Mouse (Mus musculus): Measurements from ENCODE around the gene Dynlt1b.
"Not testable (repeated sequence)": the region's sequence is repeated elsewhere in the genome, so short reads cannot be mapped to it uniquely, and the experiment has no call there.

Dynlt1b gene

DNA sequence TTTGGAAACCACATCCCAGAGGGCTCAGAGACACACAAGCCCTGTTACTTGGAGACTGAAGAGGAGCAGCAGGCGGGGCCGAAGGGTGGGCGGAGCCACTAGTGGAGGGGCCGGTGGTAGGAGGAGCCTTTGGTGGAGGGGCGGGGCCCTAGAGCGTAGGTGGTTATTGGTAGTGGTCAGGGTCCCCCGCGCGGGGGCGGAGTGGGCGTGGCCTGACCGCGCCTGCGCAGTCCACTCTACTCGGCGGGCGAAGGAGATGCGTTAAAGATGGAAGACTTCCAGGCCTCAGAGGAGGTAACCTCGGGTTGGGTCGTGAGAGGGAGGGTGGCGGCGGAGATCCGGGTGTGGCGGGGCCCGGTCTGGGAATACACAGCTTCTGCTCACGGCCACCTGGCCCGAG, at the start of gene Dynlt1b:
Gene Dynlt1b (plus strand): TSS at position 168 of the 400 bp plus-strand sequence.
- DNase-seq (ENCODE audit: low spot score) = peak; percentile 100

DNA sequence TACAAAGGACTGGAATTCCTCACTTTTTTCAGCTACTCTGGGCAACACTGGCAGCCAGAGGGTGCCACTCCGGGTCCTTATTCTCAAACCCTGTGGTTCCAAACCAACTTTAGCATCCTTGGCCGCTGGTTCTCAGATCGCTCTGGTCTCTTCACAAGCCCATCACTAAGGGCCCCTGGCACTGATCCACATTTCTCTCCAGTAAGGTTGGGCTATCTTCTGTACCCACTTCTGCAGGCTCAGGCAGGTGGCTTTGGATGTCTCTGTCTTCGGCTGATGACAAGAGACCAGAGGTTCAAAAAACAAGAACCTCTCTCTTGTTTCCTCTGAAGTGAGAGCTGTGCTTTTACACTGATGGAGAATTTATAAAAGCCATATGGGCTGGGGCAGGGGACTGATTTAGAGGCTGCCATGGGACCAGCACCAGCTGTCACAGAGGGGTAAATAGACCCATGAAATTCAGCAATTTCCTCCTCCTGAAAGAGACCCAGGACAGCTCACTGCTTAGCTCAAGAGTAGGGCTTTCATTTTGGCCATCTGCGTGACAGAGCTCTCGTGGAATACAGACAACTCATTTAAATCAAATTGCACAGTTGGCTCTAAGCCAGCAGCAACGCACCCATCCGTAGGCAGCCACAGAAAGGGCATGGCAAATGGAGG, 49.6 kb upstream of the Dynlt1b start:
- not testable (repeated sequence) for DNase-seq (ENCODE audit: low spot score)

DNA sequence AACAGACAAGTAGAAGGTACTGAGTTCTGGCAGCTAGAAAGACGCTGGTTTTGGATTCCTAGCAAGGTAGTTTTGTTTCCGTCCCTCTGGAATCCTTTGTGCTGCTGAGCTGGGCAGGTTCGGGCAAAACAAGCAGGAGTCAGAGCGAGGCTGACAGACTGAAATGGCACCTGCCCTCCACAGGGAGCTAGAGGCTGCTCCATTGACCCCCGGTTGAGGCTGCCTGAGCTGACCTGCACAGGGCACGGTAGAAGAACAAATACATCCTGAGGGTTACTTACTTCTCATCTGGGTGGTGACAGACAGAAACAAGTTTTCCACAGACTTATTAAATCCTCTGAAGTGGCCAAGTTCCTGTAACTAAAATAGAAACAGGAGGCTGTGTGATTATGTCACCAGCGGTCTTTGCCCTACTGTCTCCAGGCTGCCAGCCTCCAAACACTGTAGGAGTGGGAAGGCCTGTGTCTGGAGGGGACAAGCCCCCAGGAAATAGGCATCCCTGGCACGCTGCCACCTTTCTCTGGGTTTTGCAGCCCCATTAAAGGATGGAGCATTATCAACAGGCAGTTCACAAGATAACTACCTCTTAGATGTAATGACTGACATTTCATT, 48.7 kb upstream of the Dynlt1b start:
- DNase-seq (ENCODE audit: low spot score) = not testable (repeated sequence)

DNA sequence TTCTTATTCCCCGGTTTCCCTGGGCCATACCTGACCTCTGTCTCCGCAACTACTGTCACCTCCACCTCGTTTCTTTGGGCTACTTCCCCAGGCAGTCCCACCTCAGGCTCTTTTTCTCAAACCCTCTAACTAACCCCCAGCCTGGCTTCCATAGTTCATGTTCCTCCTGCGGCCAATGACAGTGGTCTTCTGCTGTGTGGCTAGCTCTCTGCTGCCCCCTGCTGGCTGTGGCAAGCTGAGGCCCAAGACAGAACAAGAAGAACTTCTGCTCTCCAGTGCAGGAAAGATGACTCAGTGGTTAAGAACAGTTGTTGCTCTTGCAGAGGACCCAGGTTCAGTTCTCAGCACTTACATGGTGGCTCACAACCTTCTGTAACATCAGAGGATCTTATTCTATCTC, 43.0 kb upstream of the Dynlt1b start:
- not testable (repeated sequence) for DNase-seq (ENCODE audit: low spot score)

DNA sequence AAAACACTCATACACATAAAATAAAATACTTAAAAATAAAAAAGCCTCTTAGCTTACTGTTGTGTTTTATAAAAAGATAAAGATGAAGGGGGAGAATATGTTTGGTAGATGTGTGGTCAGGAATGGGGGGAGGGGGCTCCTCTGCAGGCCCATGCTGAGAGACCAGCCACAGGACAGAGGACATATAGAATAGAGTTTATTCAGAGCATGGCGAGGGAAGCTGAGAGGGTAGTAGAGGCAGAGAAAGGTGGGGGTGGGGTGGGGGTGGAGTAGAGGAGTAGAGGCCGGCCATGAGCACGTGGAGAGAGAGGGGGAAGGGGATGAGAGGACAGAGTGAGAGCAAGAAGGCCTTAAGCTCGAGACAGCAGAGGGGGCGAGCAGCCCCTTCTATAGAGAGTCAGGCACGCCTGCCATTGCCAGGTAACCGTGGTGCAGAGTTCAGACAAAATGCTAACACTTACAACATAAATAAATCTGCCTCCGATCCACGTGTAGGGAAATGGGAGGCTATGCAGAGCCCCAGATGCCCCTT, 42.5 kb upstream of the Dynlt1b start:
- DNase-seq (ENCODE audit: low spot score) = not testable (repeated sequence)

DNA sequence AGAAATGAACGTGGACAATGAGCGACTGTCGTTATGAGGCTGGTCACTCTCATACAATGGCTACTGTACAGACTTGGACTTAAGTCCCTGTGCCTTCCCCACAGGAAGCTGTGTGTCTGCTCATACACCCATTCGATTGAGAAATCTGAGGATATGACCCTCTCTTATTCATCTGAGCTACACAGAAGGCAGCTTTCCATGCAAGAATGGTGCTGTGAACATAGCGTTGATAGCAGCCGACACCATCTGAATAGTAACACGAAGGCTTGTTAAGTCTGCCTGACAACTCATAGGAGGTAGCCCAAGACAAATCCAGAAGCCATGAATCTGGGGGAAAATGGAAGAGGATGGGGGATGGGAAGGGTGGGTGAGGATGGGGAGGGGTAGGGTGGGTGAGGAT, 40.4 kb upstream of the Dynlt1b start:
- DNase-seq (ENCODE audit: low spot score) = not testable (repeated sequence)

DNA sequence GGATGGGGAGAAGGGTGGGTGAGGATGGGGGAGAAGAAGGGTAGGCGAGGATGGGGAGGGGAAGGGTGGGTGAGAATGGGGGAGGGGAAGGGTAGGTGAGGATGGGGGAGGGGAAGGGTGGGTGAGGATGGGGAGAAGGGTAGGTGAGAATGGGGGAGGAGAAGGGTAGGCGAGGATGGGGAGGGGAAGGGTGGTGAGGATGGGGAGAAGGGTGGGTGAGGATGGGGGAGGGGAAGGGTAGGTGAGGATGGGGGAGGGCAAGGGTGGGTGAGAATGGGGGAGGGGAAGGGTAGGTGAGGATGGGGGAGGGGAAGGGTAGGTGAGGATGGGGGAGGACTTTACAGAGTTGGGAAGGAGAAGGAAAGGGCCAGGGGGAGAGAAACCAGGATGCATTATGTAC, 39.2 kb upstream of the Dynlt1b start:
- not testable (repeated sequence) for DNase-seq (ENCODE audit: low spot score)

DNA sequence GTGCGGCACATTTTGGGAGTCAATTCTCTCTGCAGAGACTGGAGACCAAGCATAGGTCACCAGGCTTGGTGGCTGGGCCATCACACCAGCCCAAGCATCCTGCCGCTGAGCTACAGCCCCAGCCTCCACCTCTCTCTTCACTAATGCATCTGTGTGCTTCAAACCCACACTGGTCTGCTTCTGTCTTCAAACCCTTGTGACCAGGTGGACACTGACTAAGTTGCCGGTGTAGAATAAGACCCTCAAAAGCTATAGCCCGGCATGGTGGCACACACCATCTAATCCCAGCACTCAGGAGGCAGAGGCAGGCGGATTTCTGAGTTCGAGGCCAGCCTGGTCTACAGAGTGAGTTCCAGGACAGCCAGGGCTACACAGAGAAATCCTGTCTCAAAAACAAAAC, 38.2 kb upstream of the Dynlt1b start:
- peak; percentile 1 for DNase-seq (ENCODE audit: low spot score)

DNA sequence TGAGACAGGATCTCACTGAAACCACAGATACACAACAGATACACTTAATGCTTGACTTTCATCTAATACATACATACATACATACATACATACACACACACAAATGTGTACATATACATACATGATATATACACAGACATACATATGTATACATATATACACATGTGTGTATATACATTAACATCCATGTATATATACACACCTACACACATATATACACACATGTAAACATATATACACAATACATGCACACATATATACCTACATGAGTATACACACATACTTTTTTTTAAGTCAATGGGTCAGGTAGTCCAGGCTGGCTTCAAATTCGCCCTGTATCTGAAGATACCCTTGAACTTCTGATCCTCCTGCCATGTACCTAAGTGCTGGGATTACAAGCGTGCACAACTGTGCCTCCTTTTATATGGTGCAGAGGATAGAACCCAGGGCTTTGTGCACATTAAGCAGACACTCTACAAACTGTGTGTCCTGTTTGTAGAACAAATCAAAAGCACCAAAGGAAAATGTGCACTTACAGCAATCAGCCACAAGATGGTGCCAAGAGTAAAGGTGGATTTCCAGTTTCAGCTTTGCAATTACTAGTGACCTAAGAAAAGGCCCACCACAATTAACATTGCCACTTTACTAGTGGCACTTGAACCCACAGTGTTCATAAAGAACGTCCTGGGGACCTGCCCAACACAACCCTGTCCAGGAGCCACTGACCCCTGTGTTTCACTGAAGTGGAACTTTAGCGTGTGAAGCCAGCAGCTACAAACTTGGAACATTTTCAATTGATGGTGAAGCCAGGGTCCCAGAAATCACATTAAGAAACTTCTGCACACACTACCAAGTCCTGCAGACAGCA, 37.2 kb upstream of the Dynlt1b start:
- not testable (repeated sequence) for DNase-seq (ENCODE audit: low spot score)

DNA sequence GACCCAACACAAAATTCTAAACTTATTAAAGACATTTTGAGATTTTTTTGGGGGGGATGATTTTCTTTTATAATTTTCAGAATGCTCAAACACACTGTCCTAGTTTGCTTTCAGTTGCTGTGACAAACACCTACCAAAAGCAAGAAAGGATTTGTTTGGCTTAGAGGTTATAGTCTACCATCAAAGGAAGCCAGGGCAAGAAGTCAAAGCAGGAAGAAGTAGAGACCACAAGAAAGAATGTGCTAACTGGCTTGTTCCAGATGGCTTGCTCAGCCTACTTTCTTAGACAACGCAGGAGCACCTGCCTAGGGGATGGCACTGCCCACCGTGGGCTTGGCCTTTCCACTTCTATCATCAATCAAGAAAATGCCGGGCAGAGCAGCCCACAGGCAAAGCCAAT, 31.8 kb upstream of the Dynlt1b start:
- not testable (repeated sequence) for DNase-seq (ENCODE audit: low spot score)

DNA sequence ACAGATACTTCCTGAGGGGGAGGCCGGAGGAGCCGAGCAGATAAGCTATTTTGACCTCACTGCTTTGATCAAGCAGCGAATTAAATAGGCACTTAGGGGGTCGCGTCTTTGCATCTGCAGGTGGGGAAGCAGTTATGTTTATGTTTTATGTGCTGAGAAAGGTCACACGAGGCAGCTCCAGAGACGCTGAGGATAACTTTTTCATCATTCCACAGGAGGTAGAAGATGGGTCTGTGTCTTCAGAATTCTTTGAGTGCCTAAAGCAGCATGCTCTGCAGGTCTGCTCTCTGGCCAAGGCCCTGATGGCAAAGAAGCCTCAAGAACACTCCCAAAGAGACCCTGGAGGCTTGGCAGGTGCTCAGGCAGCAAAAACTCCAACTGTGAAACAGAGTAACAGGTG, 31.1 kb upstream of the Dynlt1b start:
- DNase-seq (ENCODE audit: low spot score) = not testable (repeated sequence)

DNA sequence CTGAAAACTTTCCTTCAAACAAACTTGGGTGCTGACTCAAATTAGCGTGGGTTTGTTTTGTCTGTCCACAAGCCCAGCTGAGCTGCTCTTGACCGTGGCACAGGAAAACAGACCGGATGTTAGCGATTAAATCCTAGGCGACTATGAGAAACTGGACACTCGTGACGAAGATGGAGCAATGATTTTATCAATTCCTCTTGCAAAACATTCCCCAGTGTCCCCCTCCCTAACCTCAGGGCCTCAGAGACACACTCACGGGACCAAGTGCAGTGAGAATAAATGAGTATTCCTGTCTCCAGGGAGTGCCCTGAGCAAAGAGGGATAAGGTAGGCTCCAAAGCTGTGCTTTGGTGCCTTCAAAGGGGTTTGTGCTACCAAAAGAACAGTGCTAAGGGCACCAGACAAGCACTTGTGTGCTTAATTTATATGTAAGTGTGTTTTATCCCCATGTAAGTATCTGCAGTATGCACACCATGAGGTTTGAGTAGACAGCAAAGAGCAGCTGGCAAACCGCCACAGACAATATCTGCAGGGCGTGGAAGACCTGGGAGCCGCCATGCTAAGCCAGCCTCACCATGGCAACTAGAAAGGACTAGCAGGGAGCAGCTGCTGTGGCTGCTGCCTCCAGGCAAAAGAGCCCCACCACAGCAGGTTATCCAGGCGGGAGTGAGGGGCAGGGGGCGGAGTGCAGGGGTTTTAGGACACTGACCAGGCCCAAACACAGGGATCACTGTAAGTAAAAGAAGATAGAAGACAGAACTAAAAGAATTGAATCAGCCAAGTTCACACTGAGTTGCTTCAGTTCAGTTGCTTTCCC, 30.4 kb upstream of the Dynlt1b start:
- DNase-seq (ENCODE audit: low spot score) = peak; percentile 13

DNA sequence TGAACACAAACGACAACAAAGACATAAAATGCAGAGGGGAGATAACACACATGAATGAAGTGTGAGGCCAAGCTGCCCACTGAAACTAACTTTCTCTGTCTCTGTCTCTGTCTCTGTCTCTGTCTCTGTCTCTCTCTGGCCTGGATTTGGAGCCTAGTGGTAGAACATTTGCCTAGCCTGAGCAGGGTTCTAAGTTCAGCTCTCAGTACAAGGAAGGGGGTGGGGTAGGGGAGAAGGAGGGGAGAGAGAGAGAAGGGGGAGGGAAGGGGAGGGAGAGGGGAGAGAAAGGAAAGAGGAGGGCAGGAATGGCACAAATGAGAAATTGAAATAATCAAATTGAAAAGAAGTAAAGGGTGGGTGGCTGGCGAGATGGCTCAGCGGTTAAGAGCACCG, 29.8 kb upstream of the Dynlt1b start:
- DNase-seq (ENCODE audit: low spot score) = not testable (repeated sequence)

DNA sequence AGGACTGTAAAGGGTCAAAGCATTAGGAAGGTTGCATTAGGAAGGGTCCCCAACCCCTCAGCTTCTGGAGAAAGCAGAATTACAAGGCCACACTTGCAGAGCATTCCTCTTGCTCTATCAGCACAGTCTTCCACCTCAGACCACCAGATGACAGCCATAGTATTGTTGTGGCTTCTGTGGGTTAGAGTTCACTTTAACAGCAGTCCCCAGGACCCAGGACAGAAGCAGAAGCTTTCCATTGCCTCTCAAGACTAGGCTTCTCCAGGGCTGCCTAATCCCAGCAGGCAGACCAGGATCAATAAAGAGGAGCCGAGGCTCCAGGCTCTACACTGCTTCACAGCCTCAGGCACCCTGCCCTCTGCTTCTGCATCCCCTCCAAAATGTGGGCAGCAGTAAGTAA, 25.4 kb upstream of the Dynlt1b start:
- DNase-seq (ENCODE audit: low spot score) = not testable (repeated sequence)

DNA sequence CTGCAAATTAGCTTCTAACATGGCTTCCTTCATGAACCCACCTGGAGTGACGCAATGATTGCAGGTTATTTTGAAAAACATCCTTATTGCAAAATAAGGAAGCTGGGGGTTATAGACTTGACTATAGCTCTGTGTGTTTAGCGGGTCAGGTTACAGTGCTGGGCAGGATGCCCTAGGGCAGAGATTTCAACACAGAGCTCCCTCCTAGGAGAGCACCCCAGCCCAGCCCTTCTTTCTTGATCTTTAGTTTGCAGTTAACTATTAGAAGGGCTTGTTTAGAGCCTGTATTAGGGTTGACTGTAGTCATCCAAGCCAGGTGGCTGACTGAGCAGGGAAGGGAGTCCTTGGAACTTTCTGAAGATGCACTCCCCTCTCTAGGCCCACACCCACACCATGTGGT, 22.9 kb upstream of the Dynlt1b start:
- peak; percentile 82 for DNase-seq (ENCODE audit: low spot score)

DNA sequence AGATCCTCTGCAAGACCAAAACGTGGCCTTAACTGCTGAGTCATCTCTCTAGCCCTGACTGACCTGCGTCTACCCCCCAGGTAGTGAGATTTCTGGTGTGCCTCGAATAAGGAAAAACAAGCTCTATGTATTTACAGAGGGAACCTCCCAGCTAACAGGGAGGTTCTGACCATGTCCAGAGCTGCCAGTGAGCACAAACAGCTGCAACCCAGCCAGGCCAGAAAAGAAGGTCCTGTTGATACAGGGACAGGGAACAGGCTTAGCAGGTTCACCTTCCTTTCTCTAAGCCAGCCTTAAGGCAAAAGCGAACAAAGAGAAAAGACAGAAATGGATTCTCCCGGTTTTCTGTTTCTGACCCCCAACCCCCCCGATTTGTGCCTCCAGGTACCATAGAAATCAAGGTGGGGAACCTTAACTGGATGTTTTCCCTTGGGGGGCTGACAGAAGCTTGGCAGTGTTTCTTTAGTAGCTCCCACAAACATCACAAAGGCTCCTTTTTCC, 19.1 kb upstream of the Dynlt1b start:
- peak; percentile 39 for DNase-seq (ENCODE audit: low spot score)

DNA sequence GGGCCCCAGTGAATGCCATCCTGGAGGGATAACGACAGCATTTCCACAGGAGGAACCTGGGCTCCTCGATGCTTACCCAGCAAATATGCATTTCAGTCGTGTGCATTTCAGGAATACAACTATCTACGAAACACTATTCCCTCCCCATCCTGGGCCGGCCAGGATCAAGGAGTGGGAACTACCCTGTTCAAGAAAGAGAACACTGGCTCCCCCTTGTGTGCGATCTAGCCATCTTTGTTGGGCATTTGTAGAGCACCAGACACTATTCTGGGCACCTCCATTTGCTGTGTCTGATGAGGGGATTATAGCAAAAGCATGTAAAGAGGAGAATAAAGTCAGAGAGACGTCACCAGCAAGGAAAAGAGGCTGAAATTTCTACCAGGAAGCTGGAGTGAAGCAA, 12.8 kb upstream of the Dynlt1b start:
- not testable (repeated sequence) for DNase-seq (ENCODE audit: low spot score)

DNA sequence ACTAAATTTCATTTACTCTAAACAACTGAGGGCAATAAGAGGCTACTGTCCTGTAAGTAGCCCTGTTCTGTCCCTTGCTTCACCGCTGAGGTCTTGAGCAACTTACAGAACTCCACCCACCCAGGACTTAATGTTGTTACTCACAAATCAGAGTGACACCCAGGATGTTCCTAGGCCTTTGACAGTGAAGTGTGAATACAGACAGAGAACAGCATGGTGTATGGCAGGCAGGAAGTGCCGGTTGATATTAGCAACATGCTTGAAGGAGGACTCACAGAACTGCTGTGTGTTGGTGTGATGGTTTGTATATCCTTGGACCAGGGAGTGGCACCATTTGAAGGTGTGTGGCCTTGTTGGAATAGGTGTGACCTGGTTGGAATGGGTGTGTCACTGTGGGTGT, 9.4 kb upstream of the Dynlt1b start:
- not testable (repeated sequence) for DNase-seq (ENCODE audit: low spot score)

DNA sequence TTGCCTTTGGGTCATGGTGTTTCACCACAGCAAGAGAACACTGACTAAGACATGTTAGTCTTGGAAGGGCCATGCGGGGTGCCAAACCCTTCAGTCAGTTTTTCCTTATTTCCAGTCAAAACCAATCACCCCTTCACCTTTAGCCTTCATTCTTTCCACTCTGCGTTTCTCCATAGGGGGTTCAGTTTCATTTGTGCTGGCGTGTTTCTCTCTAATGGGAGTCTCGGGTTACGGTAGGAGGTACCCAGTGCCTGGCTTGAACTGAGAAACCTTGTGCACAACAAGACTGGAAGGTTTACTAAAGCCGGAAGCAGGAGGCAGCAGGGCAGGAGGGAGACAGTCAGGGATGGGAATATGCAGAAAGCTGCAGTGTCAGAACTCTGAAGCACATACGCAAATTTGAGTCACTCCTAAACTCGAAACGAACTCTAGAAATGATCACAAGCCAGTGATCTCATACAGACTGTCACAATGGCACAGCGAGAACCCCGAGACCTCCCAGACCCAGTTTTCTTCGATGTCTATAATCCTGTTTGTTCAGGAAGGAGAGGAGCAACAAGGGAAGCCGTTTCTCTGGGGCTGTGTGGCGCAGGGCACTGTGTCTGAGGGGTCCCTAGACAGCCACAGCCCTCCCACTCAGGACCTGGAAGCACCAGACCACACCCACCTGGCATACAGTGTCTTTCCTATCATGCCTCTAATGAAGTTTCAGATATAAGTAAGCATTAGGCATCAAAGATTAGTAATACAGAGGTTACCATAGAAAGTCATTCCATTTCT, 8.2 kb upstream of the Dynlt1b start:
- DNase-seq (ENCODE audit: low spot score) = not testable (repeated sequence)

DNA sequence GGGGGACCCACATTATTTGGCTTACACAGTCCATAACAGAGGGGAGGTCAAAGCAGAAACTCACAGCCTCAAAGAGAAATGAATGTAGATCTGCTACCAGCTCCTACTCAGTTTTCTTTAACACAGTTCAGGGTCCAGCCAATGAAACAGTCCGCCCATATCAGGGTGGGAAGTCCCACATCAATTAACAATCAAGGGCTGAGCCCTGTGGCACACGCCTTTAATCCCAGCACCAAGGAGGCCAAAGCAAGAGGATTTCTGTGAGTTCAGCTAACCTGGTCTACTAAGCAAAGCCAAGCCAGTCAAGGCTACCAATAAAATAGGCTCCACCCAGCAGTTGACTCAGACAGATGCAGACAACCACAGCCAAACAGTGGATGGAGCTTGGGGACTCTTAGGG, 7.5 kb upstream of the Dynlt1b start:
- not testable (repeated sequence) for DNase-seq (ENCODE audit: low spot score)

DNA sequence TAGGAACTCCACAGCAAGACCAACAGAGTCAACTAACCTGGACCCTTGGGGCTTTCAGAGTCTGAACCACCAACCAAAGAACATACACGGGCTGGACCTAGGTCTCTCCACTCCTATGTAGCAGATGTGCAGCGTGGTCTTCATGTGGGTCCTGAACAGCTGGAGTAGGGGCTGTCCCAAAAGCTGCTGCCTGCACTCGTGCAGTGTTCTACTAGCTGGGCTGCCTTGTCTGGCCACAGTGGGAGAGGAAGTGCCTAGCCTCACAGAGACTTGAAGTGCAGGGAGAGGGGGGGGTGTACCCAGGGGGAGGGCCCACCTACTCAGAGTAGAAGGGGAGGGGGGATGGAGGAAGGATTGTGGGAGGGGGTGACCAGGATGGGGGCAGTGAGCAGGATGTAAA, 7.1 kb upstream of the Dynlt1b start:
- not testable (repeated sequence) for DNase-seq (ENCODE audit: low spot score)
